Mouse (Mus musculus) MEL (cell line): Measurements from ENCODE around the gene Nup88. TPM values are rescaled to one million over a fixed set of nuclear protein-coding genes. Genes with fewer than 3 reads are reported as not detected.

Experiments
- DNase-seq: peaks from one replicate; pipeline ENCODE4 v3.0.0; 2011; ENCODE audit warnings: low read depth, low spot score
- H3K27ac ChIP-seq: 2 replicates; pipeline ENCODE4 v1.5.1; 2012; ENCODE audit warnings: low read depth, mild to moderate bottlenecking, control low read depth, low read length, moderate library complexity; ENCODE audit not compliant: control insufficient read depth
- H3K27me3 ChIP-seq, 2 experiments: fragments of 150-350 bp in 1 of 2; sonication (generic) in 1 of 2; 2 replicates each; pipeline ENCODE4 v1.6.1; 2012; ENCODE audit warnings: low read length in 2 of 2, mild to moderate bottlenecking in 2 of 2, improper control_type of control experiment in 1 of 2, moderate library complexity in 1 of 2; ENCODE audit not compliant: insufficient read depth in 2 of 2, control insufficient read depth in 1 of 2
- H3K36me3 ChIP-seq, 2 experiments: 2 replicates each; pipeline ENCODE4 v1.6.1; 2012 to 2014; ENCODE audit warnings: low read length in 2 of 2, improper control_type of control experiment in 1 of 2, inconsistent platforms in 1 of 2, mild to moderate bottlenecking in 1 of 2; ENCODE audit not compliant: insufficient read depth in 2 of 2, control insufficient read depth in 1 of 2
- H3K4me1 ChIP-seq, 2 experiments: fragments of 150-350 bp in 1 of 2; sonication (generic) in 1 of 2; 2 replicates each; pipeline ENCODE4 v1.6.1; 2012; ENCODE audit warnings: low read length in 2 of 2, improper control_type of control experiment in 1 of 2, mild to moderate bottlenecking in 1 of 2; ENCODE audit not compliant: insufficient read depth in 2 of 2, control insufficient read depth in 1 of 2
- H3K4me3 ChIP-seq, 2 experiments: fragments of 150-350 bp in 1 of 2; sonication (generic) in 1 of 2; 2 replicates each; pipeline ENCODE4 v1.5.1; 2012; ENCODE audit warnings: low read depth in 2 of 2, low read length in 2 of 2, mild to moderate bottlenecking in 2 of 2, moderate library complexity in 2 of 2, control low read depth in 1 of 2, improper control_type of control experiment in 1 of 2; ENCODE audit not compliant: control insufficient read depth in 1 of 2, insufficient read depth in 1 of 2
- H3K79me2 ChIP-seq: 2 replicates; pipeline ENCODE4 v1.6.1; 2012; ENCODE audit warnings: mild to moderate bottlenecking, low read length, moderate library complexity; ENCODE audit not compliant: control insufficient read depth, poor library complexity, insufficient read depth
- H3K9ac ChIP-seq: 2 replicates; pipeline ENCODE4 v1.6.1; 2012; ENCODE audit warnings: low read depth, mild to moderate bottlenecking, control low read depth, low read length, moderate library complexity; ENCODE audit not compliant: control insufficient read depth, poor library complexity, severe bottlenecking
- H3K9me3 ChIP-seq: fragments of 150-350 bp; sonication (generic); replicated peaks from 2 replicates; pipeline ENCODE4 v1.6.1; 2012; ENCODE audit warnings: mild to moderate bottlenecking, low read length, improper control_type of control experiment, moderate library complexity; ENCODE audit not compliant: insufficient read depth
- BHLHE40 ChIP-seq: IDR thresholded peaks from 2 replicates; pipeline ENCODE4 v1.6.1; 2012; ENCODE audit warnings: low read depth, mild to moderate bottlenecking, inconsistent platforms, low read length, improper control_type of control experiment, borderline replicate concordance
- CTCF ChIP-seq, 3 experiments: IDR thresholded peaks in 2 of 3; conservative IDR thresholded peaks in 1 of 3; 2 replicates each; pipeline ENCODE4 v1.5.1; 2011 to 2012; ENCODE audit warnings: low read length in 3 of 3, low read depth in 2 of 3, mild to moderate bottlenecking in 2 of 3, improper control_type of control experiment in 1 of 3, inconsistent platforms in 1 of 3, mixed read lengths in 1 of 3, moderate library complexity in 1 of 3; ENCODE audit not compliant: control insufficient read depth in 1 of 3, insufficient read depth in 1 of 3, poor library complexity in 1 of 3, severe bottlenecking in 1 of 3
- E2F4 ChIP-seq: IDR thresholded peaks from 2 replicates; pipeline ENCODE4 v1.6.1; 2011; ENCODE audit warnings: low read depth, low read length, improper control_type of control experiment, borderline replicate concordance
- ELF1 ChIP-seq: IDR thresholded peaks from 2 replicates; pipeline ENCODE4 v1.6.1; 2014; ENCODE audit warnings: low read depth, mild to moderate bottlenecking, inconsistent platforms, low read length, improper control_type of control experiment, moderate library complexity
- ETS1 ChIP-seq: IDR thresholded peaks from 2 replicates; pipeline ENCODE4 v1.6.1; 2012; ENCODE audit warnings: low read depth, mild to moderate bottlenecking, inconsistent platforms, low read length, improper control_type of control experiment, moderate library complexity
- GATA1 ChIP-seq: IDR thresholded peaks from 2 replicates; pipeline ENCODE4 v1.6.1; 2011; ENCODE audit warnings: low read depth, low read length, improper control_type of control experiment
- HCFC1 ChIP-seq: IDR thresholded peaks from 2 replicates; pipeline ENCODE4 v1.6.1; 2012; ENCODE audit warnings: low read depth, mild to moderate bottlenecking, inconsistent platforms, low read length, improper control_type of control experiment, moderate library complexity
- JUND ChIP-seq: IDR thresholded peaks from 2 replicates; pipeline ENCODE4 v1.6.1; 2011; ENCODE audit warnings: low read depth, mild to moderate bottlenecking, improper control_type of control experiment, low read length
- KAT2A ChIP-seq: conservative IDR thresholded peaks from 2 replicates; pipeline ENCODE4 v1.6.1; 2012; ENCODE audit warnings: low read depth, low read length, improper control_type of control experiment, inconsistent platforms
- MAFK ChIP-seq: IDR thresholded peaks from 2 replicates; pipeline ENCODE4 v1.6.1; 2011; ENCODE audit warnings: low read depth, mild to moderate bottlenecking, low read length, improper control_type of control experiment, borderline replicate concordance
- MAZ ChIP-seq: IDR thresholded peaks from 2 replicates; pipeline ENCODE4 v1.6.1; 2012; ENCODE audit warnings: low read depth, mild to moderate bottlenecking, inconsistent platforms, low read length, improper control_type of control experiment
- MEF2A ChIP-seq: IDR thresholded peaks from 2 replicates; pipeline ENCODE4 v1.6.1; 2014; ENCODE audit warnings: low read depth, mild to moderate bottlenecking, inconsistent platforms, low read length, improper control_type of control experiment; ENCODE audit not compliant: poor library complexity, insufficient replicate concordance, severe bottlenecking; ENCODE audit errors: extremely low read depth
- MYC ChIP-seq: IDR thresholded peaks from 2 replicates; pipeline ENCODE4 v1.6.1; 2011; ENCODE audit warnings: low read depth, mild to moderate bottlenecking, low read length, improper control_type of control experiment, moderate library complexity
- NELFE ChIP-seq: IDR thresholded peaks from 2 replicates; pipeline ENCODE4 v1.6.1; 2011; ENCODE audit warnings: low read depth, low read length, improper control_type of control experiment
- POLR2A ChIP-seq, 2 experiments: IDR thresholded peaks; 2 replicates each; pipeline ENCODE4 v1.6.1; 2011 to 2012; ENCODE audit warnings: low read length in 2 of 2, mild to moderate bottlenecking in 2 of 2, control low read depth in 1 of 2, improper control_type of control experiment in 1 of 2, low read depth in 1 of 2, moderate library complexity in 1 of 2; ENCODE audit not compliant: control insufficient read depth in 1 of 2, insufficient read depth in 1 of 2, poor library complexity in 1 of 2
- RAD21 ChIP-seq: IDR thresholded peaks from 2 replicates; pipeline ENCODE4 v1.6.1; 2011; ENCODE audit warnings: mild to moderate bottlenecking, low read depth, low read length, improper control_type of control experiment
- RCOR1 ChIP-seq: IDR thresholded peaks from 2 replicates; pipeline ENCODE4 v1.6.1; 2012; ENCODE audit warnings: low read depth, mild to moderate bottlenecking, inconsistent platforms, low read length, improper control_type of control experiment
- SIN3A ChIP-seq: IDR thresholded peaks from 2 replicates; pipeline ENCODE4 v1.6.1; 2012; ENCODE audit warnings: low read length, improper control_type of control experiment, inconsistent platforms
- SMC3 ChIP-seq: IDR thresholded peaks from 2 replicates; pipeline ENCODE4 v1.6.1; 2011; ENCODE audit warnings: low read depth, low read length, improper control_type of control experiment
- TAL1 ChIP-seq: IDR thresholded peaks from 2 replicates; pipeline ENCODE4 v1.6.1; 2012; ENCODE audit warnings: mild to moderate bottlenecking, inconsistent platforms, low read length, moderate library complexity, mixed read lengths
- TCF12 ChIP-seq: IDR thresholded peaks from 2 replicates; pipeline ENCODE4 v1.6.1; 2014; ENCODE audit warnings: low read depth, mild to moderate bottlenecking, inconsistent platforms, low read length, improper control_type of control experiment, moderate library complexity
- USF1 ChIP-seq: IDR thresholded peaks from 2 replicates; pipeline ENCODE4 v1.6.1; 2014; ENCODE audit warnings: low read depth, mild to moderate bottlenecking, inconsistent platforms, low read length, improper control_type of control experiment, moderate library complexity
- USF2 ChIP-seq, 2 experiments: IDR thresholded peaks; 2 replicates each; pipeline ENCODE4 v1.6.1; 2011 to 2012; ENCODE audit warnings: improper control_type of control experiment in 2 of 2, low read length in 2 of 2, borderline replicate concordance in 1 of 2, inconsistent platforms in 1 of 2, low read depth in 1 of 2, mild to moderate bottlenecking in 1 of 2; ENCODE audit not compliant: insufficient read depth in 1 of 2
- ZC3H11A ChIP-seq: IDR thresholded peaks from 2 replicates; pipeline ENCODE4 v1.6.1; 2012; ENCODE audit warnings: low read depth, mild to moderate bottlenecking, inconsistent platforms, low read length, improper control_type of control experiment
- ZKSCAN1 ChIP-seq: IDR thresholded peaks from 2 replicates; pipeline ENCODE4 v1.6.1; 2012; ENCODE audit warnings: low read depth, mild to moderate bottlenecking, inconsistent platforms, low read length, improper control_type of control experiment, moderate library complexity
- ZMIZ1 ChIP-seq: IDR thresholded peaks from 2 replicates; pipeline ENCODE4 v1.6.1; 2012; ENCODE audit warnings: low read depth, mild to moderate bottlenecking, inconsistent platforms, low read length, improper control_type of control experiment, moderate library complexity
- ZNF384 ChIP-seq: IDR thresholded peaks from 2 replicates; pipeline ENCODE4 v1.6.1; 2012; ENCODE audit warnings: low read depth, mild to moderate bottlenecking, inconsistent platforms, low read length, improper control_type of control experiment
- polyA plus RNA-seq, 2 experiments: library from polyadenylated mRNA; stranded (reverse) in 1 of 2; unstranded in 1 of 2; fragments of >175 nt in 1 of 2; fragments of >200 nt in 1 of 2; gene quantifications; 2 replicates each; pipeline versions ENCODE4 v1.2.1 to v1.2.4; 2012; ENCODE audit warnings: low replicate concordance in 2 of 2, low read depth in 1 of 2; ENCODE audit not compliant: insufficient read length in 2 of 2, insufficient read depth in 1 of 2, missing spikeins in 1 of 2
- total RNA-seq: library from RNA; depleted of rRNA; stranded (reverse); fragments of 300-350 nt; gene quantifications from 2 replicates; pipeline ENCODE4 v1.2.3, GENCODE M21; 2012

Gene Nup88
- total and polyA plus RNA-seq, 3 experiments = 56.3 to 72.5 TPM; not detected in 1

- Histone ChIP-seq H3K4me3 (no peak overlapping the region), H3K4me1 (peaks cover 4 to 10% of the 10 kb centered on the region in 2 experiments; a peak in 3 of 4 replicates), H3K27me3 (no peaks in the 10 kb centered on the region), H3K27ac (no peak overlapping the region), H3K36me3 (peaks cover 9 to 12% of the 10 kb centered on the region in 2 experiments), H3K9ac (no peak overlapping the region), H3K79me2 (peaks cover 21% of the 10 kb centered on the region), H3K9me3 (no peaks in the 10 kb centered on the region)
- no peak for DNase-seq
- no peak for TF ChIP-seq KAT2A
- TF ChIP-seq JUND = no peak
- no peak for TF ChIP-seq ETS1
- no peak for TF ChIP-seq TAL1
- no peak for TF ChIP-seq SMC3
- TF ChIP-seq RCOR1 = no peak
- TF ChIP-seq MAFK = no peak
- TF ChIP-seq POLR2A (IDR thresholded peaks at IDR 0.05; ENCODE audit: control insufficient read depth in 1 of 2, insufficient read depth in 1 of 2, low read depth in 1 of 2, low read length in 2 of 2, poor library complexity in 1 of 2) = no peak
- no peak for TF ChIP-seq CTCF (IDR thresholded peaks at IDR 0.05 in 2 of 3, conservative IDR thresholded peaks at IDR 0.05 in 1 of 3; ENCODE audit: control insufficient read depth in 1 of 3, insufficient read depth in 1 of 3, low read depth in 2 of 3, low read length in 3 of 3, poor library complexity in 1 of 3, severe bottlenecking in 1 of 3)
- TF ChIP-seq ZMIZ1 = no peak
- no peak for TF ChIP-seq USF2 (IDR thresholded peaks at IDR 0.05; ENCODE audit: borderline replicate concordance in 1 of 2, insufficient read depth in 1 of 2, low read depth in 1 of 2, low read length in 2 of 2)
- TF ChIP-seq TCF12 = no peak
- no peak for TF ChIP-seq MAZ
- TF ChIP-seq ZC3H11A = no peak
- TF ChIP-seq RAD21 = no peak
- no peak for TF ChIP-seq ELF1
- TF ChIP-seq ZNF384 = no peak
Measured at GRCm38 (mm10) chr11:70972586-70972985, 2.8 kb upstream of the Nup88 start.

- peaks cover 10 to 13% of the 10 kb centered on the region in 2 experiments for H3K36me3 ChIP-seq
- H3K27me3 ChIP-seq = no peaks in the 10 kb centered on the region
- peak; percentile 99 for DNase-seq
- H3K27ac ChIP-seq = peak overlapping the region; percentile 92
- no peaks in the 10 kb centered on the region for H3K9me3 ChIP-seq
- peak overlapping the region; percentile 80 for H3K9ac ChIP-seq
- peak overlapping the region; percentile 70 to 81 for H3K4me3 ChIP-seq
- peaks cover 4 to 10% of the 10 kb centered on the region in 2 experiments; a peak in 3 of 4 replicates for H3K4me1 ChIP-seq
- H3K79me2 ChIP-seq = peaks cover 21% of the 10 kb centered on the region
- TF ChIP-seq HCFC1 (no peak; the same call in 1 of the 2 replicates), NELFE (no peak; the same call in 1 of the 2 replicates), E2F4 (no peak), ZKSCAN1 (no peak), USF1 (peak; percentile 91), MAZ (no peak), ELF1 (no peak), POLR2A (IDR thresholded peaks at IDR 0.05; ENCODE audit: control insufficient read depth in 1 of 2, insufficient read depth in 1 of 2, low read depth in 1 of 2, low read length in 2 of 2, poor library complexity in 1 of 2) (peak; percentile 11 to 36; a peak in 2 of 4 replicates), BHLHE40 (peak; percentile 96), GATA1 (peak; percentile 93), RCOR1 (no peak), ZMIZ1 (no peak), MYC (peak; percentile 69; the same call in 1 of the 2 replicates), ETS1 (peak; percentile 72; the same call in 1 of the 2 replicates), SIN3A (peak; percentile 85), MEF2A (no peak), USF2 (IDR thresholded peaks at IDR 0.05; ENCODE audit: borderline replicate concordance in 1 of 2, insufficient read depth in 1 of 2, low read depth in 1 of 2, low read length in 2 of 2) (0 out of 4 replicates have a peak, but pooled peaks of 1 of the 2 experiments have one; percentile 41)
Measured at GRCm38 (mm10) chr11:70970560-70971540, 1.1 kb upstream of the Nup88 start.
